Mouse (Mus musculus) hindbrain, embryonic 11.5 days (tissue): ENCODE results near the gene Tnk2. TPM values are rescaled to one million over a fixed set of nuclear protein-coding genes. Genes with fewer than 3 reads are reported as not detected.

ENCODE experiments used
- ATAC-seq: fragments of 200-750 bp; cut with Nextera tagmentation; 2 replicates; pipeline ENCODE4 v1.8.0; 2017; ENCODE audit warnings: mild to moderate bottlenecking, moderate TSS enrichment, moderate library complexity; ENCODE audit not compliant: low FRiP score
- DNase-seq: peaks from one replicate; pipeline ENCODE4 v3.0.0-alpha.2; 2015; ENCODE audit warnings: low spot score
- H3K27ac ChIP-seq: fragments of 300-500 bp; sonication (generic); 2 replicates; pipeline ENCODE4 v1.5.1; 2014; ENCODE audit warnings: mild to moderate bottlenecking, low read depth, low read length
- H3K27me3 ChIP-seq: fragments of 300-500 bp; sonication (generic); 2 replicates; pipeline ENCODE4 v1.6.1; 2014; ENCODE audit warnings: mild to moderate bottlenecking, low read length, moderate library complexity, mixed read lengths; ENCODE audit not compliant: control insufficient read depth, insufficient read depth
- H3K36me3 ChIP-seq: fragments of 300-500 bp; sonication (generic); 2 replicates; pipeline ENCODE4 v1.6.1; 2014; ENCODE audit warnings: mild to moderate bottlenecking, low read length, moderate library complexity, mixed read lengths; ENCODE audit not compliant: control insufficient read depth, insufficient read depth
- H3K4me1 ChIP-seq: fragments of 300-500 bp; sonication (generic); replicated peaks from 2 replicates; pipeline ENCODE4 v1.6.1; 2014; ENCODE audit warnings: low read length, mixed read lengths; ENCODE audit not compliant: control insufficient read depth, insufficient read depth
- H3K4me2 ChIP-seq: fragments of 300-500 bp; sonication (generic); replicated peaks from 2 replicates; pipeline ENCODE4 v1.6.1; 2014; ENCODE audit warnings: mild to moderate bottlenecking, low read depth, low read length
- H3K4me3 ChIP-seq: fragments of 300-500 bp; sonication (generic); 2 replicates; pipeline ENCODE4 v1.5.1; 2014; ENCODE audit warnings: low read depth, low read length
- H3K9ac ChIP-seq: fragments of 300-500 bp; sonication (generic); 2 replicates; pipeline ENCODE4 v1.6.1; 2014; ENCODE audit warnings: low read depth, low read length
- H3K9me3 ChIP-seq: fragments of 300-500 bp; sonication (generic); 2 replicates; pipeline ENCODE4 v1.6.1; 2016; ENCODE audit warnings: low read length; ENCODE audit not compliant: control insufficient read depth
- WGBS: fragments of 180-500 bp; shearing (Covaris S2); extraction: QIAGEN DNeasy Blood & Tissue Kit; methylation state at CpG from one replicate; pipeline ENCODE4 v1.1.7; 2014; 5-methylcytosine and 5-hydroxymethylcytosine counted together
- polyA plus RNA-seq: library from polyadenylated mRNA; unstranded; fragments of >200 nt; fragmentation: Nextera tagmentation; extraction: Ambion mirVana; gene quantifications from 2 replicates; pipeline ENCODE4 v1.2.1, GENCODE M21; 2014

The Tnk2 gene
- polyA plus RNA-seq, 1 experiment from 2014 or later, result 7.0 TPM

DNA sequence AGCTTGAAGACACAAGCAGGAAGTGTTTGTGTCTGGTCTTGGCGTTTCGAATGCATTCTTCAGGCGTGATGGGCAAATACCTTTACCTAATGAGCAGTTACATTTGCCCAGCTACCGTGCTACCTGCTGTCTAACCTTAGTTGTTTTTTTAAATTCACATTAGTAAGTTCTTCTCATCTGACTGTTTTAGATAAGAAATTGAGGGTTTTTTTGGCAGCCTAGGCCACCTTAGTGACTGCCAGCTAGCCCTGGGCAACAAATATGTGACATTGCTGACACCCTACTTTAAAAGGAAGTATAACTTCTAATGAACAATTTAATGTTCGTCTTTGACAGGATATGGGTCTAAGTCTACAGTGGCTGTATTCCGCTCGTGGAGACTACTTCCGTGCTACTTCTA, 15.5 kb upstream of the Tnk2 start:
- WGBS, result 95% methylated on average over 8 of the region's 8 CpGs
- H3K9ac ChIP-seq, result no peak overlapping the region
- no peak overlapping the region for H3K4me2 ChIP-seq
- ATAC-seq (no peak), DNase-seq (no peak)
- H3K4me3 ChIP-seq, result no peak overlapping the region
- H3K9me3 ChIP-seq, result no peaks in the 10 kb centered on the region
- H3K4me1 ChIP-seq, result no peaks in the 10 kb centered on the region
- no peaks in the 10 kb centered on the region for H3K27me3 ChIP-seq
- H3K27ac ChIP-seq, result no peak overlapping the region
- peaks cover 3% of the 10 kb centered on the region; the same call in 1 of the 2 replicates for H3K36me3 ChIP-seq

DNA sequence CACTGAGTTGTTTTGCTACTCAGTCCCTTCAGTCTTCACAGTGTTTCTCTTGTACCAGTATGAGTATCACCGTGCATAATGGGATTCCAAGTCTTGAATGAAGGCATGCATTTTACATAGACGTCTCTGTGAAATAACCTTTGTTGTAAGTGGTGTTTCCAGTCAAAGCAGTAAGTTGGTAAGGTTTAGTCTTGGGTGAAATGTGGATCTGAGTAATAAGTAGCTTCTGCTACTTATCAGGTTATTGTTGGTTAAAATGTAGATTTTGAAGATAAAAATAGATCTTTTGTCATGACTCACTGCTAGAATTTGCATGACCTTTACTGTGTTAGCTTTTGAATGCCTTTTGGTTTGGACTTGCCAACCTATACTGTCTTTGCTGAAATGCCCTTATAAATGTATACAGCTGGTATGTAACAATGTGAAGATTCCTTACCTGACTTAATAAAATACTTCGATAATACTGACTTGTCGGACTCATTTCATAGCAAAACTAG, 11.3 kb upstream of the Tnk2 start:
- Histone ChIP-seq H3K27ac (no peak overlapping the region), H3K4me2 (no peak overlapping the region), H3K9ac (no peak overlapping the region), H3K4me1 (no peaks in the 10 kb centered on the region), H3K9me3 (no peaks in the 10 kb centered on the region), H3K27me3 (no peaks in the 10 kb centered on the region), H3K4me3 (no peak overlapping the region), H3K36me3 (no peaks in the 10 kb centered on the region)
- WGBS, result 91% methylated on average over 4 of the region's 4 CpGs
- DNase-seq, result no peak
- ATAC-seq, result no peak

DNA sequence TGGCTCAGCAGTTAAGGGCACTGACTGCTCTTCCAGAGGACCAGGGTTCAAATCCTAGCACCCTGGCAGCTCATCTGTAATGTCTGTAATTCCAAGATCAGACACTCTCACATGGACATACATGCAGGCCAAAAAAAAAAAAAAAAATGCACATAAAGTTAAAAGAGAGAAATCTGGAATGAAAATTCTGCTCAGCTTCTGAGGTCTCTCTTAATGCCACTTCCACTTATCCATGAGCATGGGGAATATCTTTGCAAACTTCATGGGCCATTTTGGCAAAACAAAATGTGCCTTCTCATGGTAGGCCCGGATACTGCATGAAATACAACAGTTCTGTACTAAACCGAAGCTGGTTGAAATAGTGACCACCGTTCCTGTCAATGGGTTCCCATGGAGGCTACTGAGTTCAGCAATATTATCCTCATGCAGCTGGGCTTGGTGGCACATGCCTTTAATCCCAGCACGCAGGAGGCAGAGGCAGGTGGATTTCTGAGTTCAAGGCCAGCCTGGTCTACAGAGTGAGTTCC, 10.1 kb upstream of the Tnk2 start:
- Histone ChIP-seq H3K9me3 (no peaks in the 10 kb centered on the region), H3K4me1 (no peaks in the 10 kb centered on the region), H3K27ac (no peak overlapping the region), H3K27me3 (no peaks in the 10 kb centered on the region), H3K9ac (no peak overlapping the region), H3K4me2 (no peak overlapping the region), H3K36me3 (no peaks in the 10 kb centered on the region), H3K4me3 (no peak overlapping the region)
- ATAC-seq (no peak), DNase-seq (no peak)
- WGBS, result 89% methylated on average over 4 of the region's 4 CpGs

DNA sequence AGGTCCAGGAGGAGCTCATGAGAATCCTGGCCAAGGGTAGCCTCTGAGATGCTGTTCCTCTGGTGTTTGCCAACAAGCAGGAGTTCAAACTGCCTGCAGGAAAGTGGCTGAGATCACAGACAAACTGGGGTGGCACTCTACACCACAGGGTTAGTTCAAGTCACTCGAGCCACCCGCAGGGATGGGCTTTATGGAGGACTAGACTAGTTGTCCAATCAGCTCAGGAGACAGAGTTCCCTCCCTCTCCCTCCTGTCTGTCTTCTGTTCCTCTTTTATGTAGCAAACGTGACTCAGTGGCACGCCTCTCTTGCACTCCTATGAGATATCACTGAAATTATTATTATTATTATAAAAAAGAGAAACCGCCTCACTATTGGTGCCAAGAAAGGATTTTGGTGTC, 9.5 kb upstream of the Tnk2 start:
- Histone ChIP-seq H3K4me1 (no peaks in the 10 kb centered on the region), H3K4me3 (no peak overlapping the region), H3K27me3 (no peaks in the 10 kb centered on the region), H3K9me3 (no peaks in the 10 kb centered on the region), H3K9ac (no peak overlapping the region), H3K36me3 (no peaks in the 10 kb centered on the region), H3K4me2 (no peak overlapping the region), H3K27ac (no peak overlapping the region)
- 91% methylated on average over 5 of the region's 5 CpGs for WGBS
- ATAC-seq, result no peak
- no peak for DNase-seq

DNA sequence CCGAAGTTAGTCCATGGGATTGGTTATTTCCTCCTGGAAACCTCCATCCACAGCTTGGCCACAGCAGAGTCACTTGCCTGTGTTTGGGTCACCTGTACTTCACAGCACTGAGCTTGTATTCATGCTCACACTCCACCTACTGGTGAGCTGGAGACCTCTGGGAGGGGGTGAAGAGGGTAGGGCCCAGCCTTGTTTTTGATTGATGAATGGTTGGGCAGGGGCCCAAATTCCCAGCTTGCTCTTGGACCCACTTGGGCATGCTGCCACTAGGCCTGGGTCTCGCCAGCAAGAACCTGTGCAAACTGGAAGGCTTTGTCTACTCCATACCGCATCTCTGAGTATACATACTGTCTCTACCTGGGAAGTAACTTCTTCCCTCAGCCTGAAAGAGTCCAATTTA, 8.4 kb upstream of the Tnk2 start:
- Histone ChIP-seq H3K4me3 (no peak overlapping the region), H3K4me2 (no peak overlapping the region), H3K27me3 (no peaks in the 10 kb centered on the region), H3K4me1 (no peaks in the 10 kb centered on the region), H3K27ac (no peak overlapping the region), H3K9me3 (no peaks in the 10 kb centered on the region), H3K36me3 (no peaks in the 10 kb centered on the region), H3K9ac (no peak overlapping the region)
- no peak for ATAC-seq
- no peak for DNase-seq
- 82% methylated on average over 3 of the region's 3 CpGs for WGBS

DNA sequence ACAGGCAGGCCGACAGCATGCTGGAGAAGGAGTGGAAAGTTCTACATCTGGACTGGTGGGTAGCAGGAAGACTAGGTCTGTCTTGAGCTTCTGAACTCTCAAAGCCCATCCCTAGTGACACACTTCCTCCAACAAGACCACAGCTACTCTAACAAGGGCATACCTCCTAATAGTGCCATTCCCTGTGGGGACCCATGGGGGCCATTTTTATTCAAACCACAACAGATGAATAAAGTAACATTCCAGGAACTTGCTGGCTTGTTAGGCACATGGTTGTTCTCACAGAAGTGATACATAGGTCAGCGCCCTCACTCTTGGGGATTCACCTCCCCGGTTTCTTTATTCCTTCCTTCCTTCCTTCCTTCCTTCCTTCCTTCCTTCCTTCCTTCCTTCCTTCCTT, 7.3 kb upstream of the Tnk2 start:
- WGBS, result 89% methylated on average over 3 of the region's 3 CpGs
- Histone ChIP-seq H3K27ac (no peak overlapping the region), H3K4me1 (no peaks in the 10 kb centered on the region), H3K9me3 (no peaks in the 10 kb centered on the region), H3K9ac (no peak overlapping the region), H3K36me3 (no peaks in the 10 kb centered on the region), H3K4me3 (no peak overlapping the region), H3K27me3 (no peaks in the 10 kb centered on the region), H3K4me2 (no peak overlapping the region)
- DNase-seq (no peak), ATAC-seq (no peak)

DNA sequence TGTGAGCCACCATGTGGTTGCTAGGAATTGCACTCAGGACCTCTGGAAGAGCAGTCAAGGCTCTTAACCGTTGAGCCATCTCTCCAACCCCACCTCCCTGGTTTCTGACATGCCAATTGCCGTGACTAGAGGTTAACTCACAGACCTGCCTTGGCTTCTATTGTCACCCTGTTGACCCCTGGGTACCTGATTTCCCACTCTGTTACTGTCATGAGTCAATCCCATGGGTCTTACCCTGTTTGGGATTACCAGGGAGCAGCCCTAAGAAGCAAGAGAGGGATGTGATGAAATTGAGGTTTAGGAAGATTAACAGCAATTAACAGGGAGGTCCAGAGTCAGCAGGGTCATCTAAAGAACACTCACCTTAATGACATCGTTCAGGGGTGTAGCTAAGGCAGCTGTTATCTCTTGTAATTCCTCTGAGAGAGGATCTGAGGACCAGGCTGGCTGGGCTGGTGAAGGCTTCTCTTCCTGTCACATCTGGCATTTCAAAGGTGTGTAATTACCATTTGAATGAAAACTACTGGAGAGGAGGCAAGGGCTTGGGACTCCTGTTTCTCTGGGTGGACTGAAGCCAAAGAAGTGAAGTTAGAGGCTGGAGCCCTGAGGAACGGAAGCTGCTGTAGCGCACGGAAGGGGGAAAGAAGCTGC, 6.7 kb upstream of the Tnk2 start:
- H3K9ac ChIP-seq, result no peak overlapping the region
- H3K27me3 ChIP-seq, result no peaks in the 10 kb centered on the region
- no peaks in the 10 kb centered on the region for H3K36me3 ChIP-seq
- H3K4me2 ChIP-seq, result no peak overlapping the region
- H3K9me3 ChIP-seq, result no peaks in the 10 kb centered on the region
- WGBS, result 35% methylated on average over 6 of the region's 6 CpGs
- no peak for DNase-seq
- ATAC-seq, result no peak
- H3K4me3 ChIP-seq, result no peak overlapping the region
- no peak overlapping the region for H3K27ac ChIP-seq
- no peaks in the 10 kb centered on the region for H3K4me1 ChIP-seq

DNA sequence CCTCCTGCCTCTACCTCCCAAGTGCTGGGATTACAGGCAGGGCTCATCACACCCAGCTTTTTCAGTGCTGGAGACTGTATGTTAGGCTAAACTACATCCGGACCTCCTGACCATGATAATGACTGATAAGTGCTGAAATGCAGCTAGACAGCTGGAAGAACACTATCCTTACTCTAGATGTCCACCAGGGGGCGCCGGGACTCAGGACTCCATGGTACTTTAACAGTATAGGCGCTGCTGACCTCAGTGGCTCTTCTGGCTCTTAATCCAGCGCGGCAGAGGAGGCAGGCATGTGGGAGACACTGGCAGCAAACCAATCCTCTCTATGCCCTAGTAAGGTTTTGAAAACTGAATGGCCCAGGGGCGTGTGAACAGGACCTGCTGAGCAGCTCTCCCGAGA, 5.2 kb upstream of the Tnk2 start:
- H3K4me2 ChIP-seq, result no peak overlapping the region
- 13% methylated on average over 8 of the region's 8 CpGs for WGBS
- no peaks in the 10 kb centered on the region for H3K27me3 ChIP-seq
- ATAC-seq (peak; percentile 63; the same call in 1 of the 2 replicates), DNase-seq (peak; percentile 93)
- H3K4me1 ChIP-seq, result no peaks in the 10 kb centered on the region
- no peak overlapping the region for H3K9ac ChIP-seq
- no peak overlapping the region for H3K27ac ChIP-seq
- no peaks in the 10 kb centered on the region for H3K9me3 ChIP-seq
- H3K4me3 ChIP-seq, result no peak overlapping the region
- H3K36me3 ChIP-seq, result no peaks in the 10 kb centered on the region

DNA sequence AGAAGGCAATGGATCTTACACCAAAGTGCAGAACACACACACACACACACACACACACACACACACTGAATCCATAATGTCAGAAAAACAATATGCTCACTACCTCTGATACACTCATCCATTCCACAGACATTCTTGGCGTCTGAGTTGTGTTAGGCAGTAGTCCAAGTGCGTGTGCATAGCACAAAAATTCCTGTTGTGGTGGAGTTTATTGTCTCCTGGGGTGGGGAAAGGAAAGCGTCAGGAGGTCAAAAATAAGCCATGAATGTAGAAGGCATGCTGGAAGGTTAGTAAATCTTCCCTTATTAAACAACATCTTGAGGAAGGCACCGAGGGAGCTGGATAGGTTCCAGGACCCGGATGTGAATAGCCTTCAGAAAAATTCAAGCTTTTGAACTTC, 3.6 kb upstream of the Tnk2 start:
- H3K4me2 ChIP-seq, result no peak overlapping the region
- no peak for ATAC-seq
- H3K36me3 ChIP-seq, result no peaks in the 10 kb centered on the region
- H3K27me3 ChIP-seq, result no peaks in the 10 kb centered on the region
- H3K4me3 ChIP-seq, result no peak overlapping the region
- no peak overlapping the region for H3K9ac ChIP-seq
- no peak for DNase-seq
- no peak overlapping the region for H3K27ac ChIP-seq
- WGBS, result 89% methylated on average over 5 of the region's 5 CpGs
- H3K4me1 ChIP-seq, result 0 out of 2 replicates have a peak, but pooled peaks cover under 1% of the 10 kb centered on the region
- H3K9me3 ChIP-seq, result no peaks in the 10 kb centered on the region
